Mouse (Mus musculus) bone marrow macrophage, adult 2 months (primary cell): ENCODE data around the gene Gm42906. TPM values are rescaled to one million over a fixed set of nuclear protein-coding genes. Genes with fewer than 3 reads are reported as not detected.

Source experiments
- H3K27ac ChIP-seq: 2 replicates; pipeline ENCODE4 v1.5.1; 2012; ENCODE audit warnings: low read depth, low read length; ENCODE audit not compliant: insufficient read depth
- H3K4me1 ChIP-seq: 2 replicates; pipeline ENCODE4 v1.6.1; 2012; ENCODE audit warnings: low read length; ENCODE audit not compliant: control insufficient read depth, insufficient read depth
- H3K4me3 ChIP-seq: 2 replicates; pipeline ENCODE4 v1.5.1; 2012; ENCODE audit warnings: mild to moderate bottlenecking, low read length, moderate library complexity; ENCODE audit not compliant: insufficient read depth
- CTCF ChIP-seq: IDR thresholded peaks from 2 replicates; pipeline ENCODE4 v1.5.1; 2012; ENCODE audit warnings: low read depth, mild to moderate bottlenecking, low read length, moderate library complexity
- POLR2A ChIP-seq: IDR thresholded peaks from 2 replicates; pipeline ENCODE4 v1.6.1; 2012; ENCODE audit warnings: mild to moderate bottlenecking, low read depth, low read length, borderline replicate concordance
- polyA plus RNA-seq: library from polyadenylated mRNA; stranded (reverse); fragments of >200 nt; gene quantifications from 2 replicates; pipeline ENCODE4 v1.2.4, GENCODE M21; 2012; ENCODE audit not compliant: missing spikeins, insufficient read depth, insufficient read length

Gm42906 gene
- polyA plus RNA-seq, 1 experiment: not detected

DNA sequence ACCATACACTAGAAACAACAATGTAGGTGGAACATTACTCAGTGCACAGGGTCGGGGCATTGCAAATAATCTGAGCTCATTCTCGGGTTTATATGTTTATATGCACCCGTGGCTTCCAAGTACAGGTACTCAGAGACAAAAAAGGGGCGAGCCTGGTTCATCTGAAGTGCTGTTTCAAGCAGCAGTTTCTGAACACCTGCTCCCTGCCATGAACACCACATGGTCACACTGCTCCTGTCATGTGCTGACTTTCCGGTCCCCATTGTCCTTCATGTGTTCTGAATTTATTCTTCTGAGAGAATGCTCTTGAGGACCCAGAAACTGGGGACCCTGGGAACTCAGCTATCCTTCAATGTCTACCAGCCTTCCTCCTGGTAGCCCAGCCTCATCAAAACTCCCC, 282.2 kb downstream of the Gm42906 start:
- peaks cover 5% of the 10 kb centered on the region; the same call in 1 of the 2 replicates for H3K4me1 ChIP-seq
- H3K27ac ChIP-seq: no peak overlapping the region
- TF ChIP-seq POLR2A: no peak
- TF ChIP-seq CTCF: no peak
- H3K4me3 ChIP-seq: no peak overlapping the region

DNA sequence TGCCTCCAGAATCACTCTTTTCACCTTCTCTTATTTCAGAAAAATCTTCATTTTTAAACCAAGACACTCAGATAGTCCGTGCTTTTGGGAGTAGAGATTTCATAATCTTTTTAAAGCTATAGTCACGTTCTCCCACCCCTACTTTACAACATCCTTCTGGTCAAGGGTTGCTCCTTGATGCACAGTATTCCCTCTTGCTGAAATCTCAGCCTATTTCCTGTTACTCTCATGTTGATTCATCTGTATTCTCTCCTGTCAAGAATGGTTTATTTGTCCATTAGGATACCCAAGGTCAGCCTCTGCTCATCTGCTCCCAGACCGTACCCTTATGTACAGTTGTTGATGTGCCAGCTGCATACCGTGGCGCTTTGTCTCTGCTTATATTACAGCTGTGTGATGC, 284.0 kb downstream of the Gm42906 start:
- Histone ChIP-seq H3K27ac (no peak overlapping the region), H3K4me3 (no peak overlapping the region)
- TF ChIP-seq CTCF (no peak), POLR2A (no peak)

DNA sequence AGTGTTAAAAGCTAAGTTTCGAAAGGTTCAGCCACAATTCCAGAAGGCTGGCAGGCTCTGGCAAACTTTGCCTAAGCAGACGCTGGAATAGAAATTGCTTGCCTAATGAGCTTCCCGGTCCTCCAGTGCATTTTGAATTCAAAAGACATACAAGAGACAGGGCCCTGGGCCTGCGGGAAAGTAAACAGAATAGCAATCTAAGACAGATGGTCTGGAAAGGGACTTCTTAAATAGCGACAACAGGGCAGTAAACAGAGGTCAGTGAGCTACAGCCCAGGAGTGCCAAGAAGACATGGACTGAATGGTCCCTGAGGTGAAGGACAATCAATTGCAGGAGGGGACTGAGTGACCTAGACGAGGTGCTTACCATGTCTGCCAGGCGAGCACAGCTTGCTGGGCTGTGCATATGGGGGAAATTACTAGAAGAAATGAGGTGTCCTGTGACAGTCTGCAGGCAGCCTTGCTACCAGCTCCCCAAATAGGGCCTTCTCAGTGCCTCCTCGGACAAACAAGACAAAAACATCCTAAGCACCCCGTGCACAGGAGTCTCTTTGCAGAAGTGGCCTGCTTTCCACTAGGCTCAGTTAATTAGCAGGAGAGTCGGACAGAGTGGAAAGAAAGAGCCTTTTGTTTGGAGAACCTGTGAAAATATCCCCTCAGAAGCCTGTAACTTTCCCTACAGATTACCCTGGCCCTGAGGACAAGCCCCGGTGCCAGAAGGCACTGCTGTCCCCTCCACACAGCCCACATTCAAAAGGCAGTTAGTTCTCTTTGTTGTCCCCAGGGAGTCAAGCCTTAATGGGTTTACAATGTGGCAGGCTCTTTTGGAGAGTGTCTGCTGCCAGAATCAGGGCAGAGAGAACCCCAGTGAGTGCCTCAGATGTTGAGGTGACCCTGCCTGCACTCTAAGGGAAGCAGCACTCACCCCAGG, 285.0 kb downstream of the Gm42906 start:
- H3K27ac ChIP-seq: no peak overlapping the region
- H3K4me3 ChIP-seq: no peak overlapping the region
- peaks cover 5% of the 10 kb centered on the region; the same call in 1 of the 2 replicates for H3K4me1 ChIP-seq
- no peak for TF ChIP-seq POLR2A
- no peak for TF ChIP-seq CTCF

More for the DNA sequence above, 284.0 kb downstream of the Gm42906 start:
- peaks cover 5% of the 10 kb centered on the region; the same call in 1 of the 2 replicates for H3K4me1 ChIP-seq

DNA sequence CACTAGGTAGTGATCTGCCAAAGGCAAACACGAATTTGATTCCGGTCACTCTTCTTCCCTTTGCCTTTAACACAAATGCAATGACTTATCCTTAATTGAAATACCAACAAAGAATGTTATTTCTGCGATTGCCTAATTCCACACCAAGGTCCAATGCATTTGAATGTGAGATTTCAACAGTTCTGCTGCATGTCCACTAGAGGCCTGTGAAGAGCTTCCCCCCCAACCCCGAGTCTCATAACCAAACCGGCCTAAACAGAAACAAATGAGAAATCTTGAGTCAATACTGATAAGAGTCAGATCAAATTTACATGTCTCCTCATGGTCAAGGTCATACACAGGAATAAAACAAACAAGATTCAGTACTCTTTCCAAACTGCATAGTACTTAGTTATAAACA, 285.7 kb downstream of the Gm42906 start:
- TF ChIP-seq CTCF (peak; percentile 18; the same call in 1 of the 2 replicates), POLR2A (no peak)
- H3K4me3 ChIP-seq: no peak overlapping the region
- H3K4me1 ChIP-seq: peaks cover 5% of the 10 kb centered on the region; the same call in 1 of the 2 replicates
- no peak overlapping the region for H3K27ac ChIP-seq

DNA sequence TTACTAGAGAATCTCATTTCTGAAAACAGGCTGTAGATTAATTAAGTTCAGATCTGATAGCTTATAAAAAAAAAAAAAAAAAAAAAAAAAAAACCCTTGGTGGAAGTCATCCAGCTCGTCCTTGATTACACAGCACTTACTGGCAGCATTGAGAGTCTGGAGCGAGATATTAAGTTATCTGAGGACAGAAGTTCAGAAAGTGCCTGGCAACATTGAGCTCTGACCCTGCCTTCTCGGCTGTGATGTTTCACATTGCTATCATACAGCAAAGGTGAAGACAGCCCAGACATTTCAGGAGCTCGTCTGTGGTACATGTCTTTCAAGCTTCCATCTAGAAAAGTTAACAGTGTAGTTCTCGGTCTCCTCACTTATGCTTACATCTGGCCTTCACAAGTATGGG, 290.1 kb downstream of the Gm42906 start:
- no peak for TF ChIP-seq CTCF
- Histone ChIP-seq H3K4me1 (peaks cover 5% of the 10 kb centered on the region; the same call in 1 of the 2 replicates), H3K27ac (no peak overlapping the region), H3K4me3 (no peak overlapping the region)

DNA sequence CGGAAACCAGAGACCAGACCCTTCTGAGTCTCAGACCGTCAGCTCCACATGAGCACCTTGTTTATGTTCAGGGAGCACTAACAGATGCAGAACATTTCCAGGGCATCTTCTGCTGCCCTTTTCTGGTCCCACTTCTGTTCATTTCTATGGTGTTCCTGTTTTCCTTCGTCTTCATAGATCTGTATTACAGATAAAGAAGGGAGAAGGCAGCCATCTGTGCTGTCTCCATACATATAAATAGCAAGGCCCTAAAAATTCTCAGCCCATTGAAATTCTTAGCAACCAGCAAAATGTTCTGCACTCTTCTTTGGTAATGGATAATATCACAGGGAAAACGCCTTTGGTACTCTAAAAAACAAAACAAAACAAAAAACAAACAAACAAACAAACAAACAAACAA, 290.7 kb downstream of the Gm42906 start:
- no peak overlapping the region for H3K4me3 ChIP-seq
- H3K4me1 ChIP-seq: peaks cover 3% of the 10 kb centered on the region; the same call in 1 of the 2 replicates
- TF ChIP-seq POLR2A (no peak), CTCF (no peak)

DNA sequence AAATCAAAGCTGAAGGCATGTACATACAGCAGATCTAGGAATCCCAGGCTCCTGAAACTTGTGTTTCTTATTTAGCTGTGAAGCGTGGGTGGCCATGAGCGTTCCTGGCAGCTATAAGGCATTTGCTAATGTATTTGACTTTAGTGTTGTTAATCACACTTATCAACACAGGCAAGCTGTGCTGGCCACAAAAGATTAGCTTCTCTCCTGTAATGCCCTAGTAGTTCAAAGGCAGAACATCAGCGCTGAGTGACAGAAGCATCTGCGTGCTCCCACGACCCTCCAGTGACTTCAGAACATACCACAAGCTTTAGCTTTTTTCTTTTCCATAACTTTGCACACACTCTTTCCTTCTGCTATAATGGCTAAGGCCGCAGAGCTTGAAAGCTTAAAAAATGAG, 292.0 kb downstream of the Gm42906 start:
- H3K4me1 ChIP-seq: no peaks in the 10 kb centered on the region
- H3K4me3 ChIP-seq: no peak overlapping the region
- H3K27ac ChIP-seq: no peak overlapping the region
- TF ChIP-seq CTCF (no peak), POLR2A (no peak)

More for the DNA sequence above, 290.7 kb downstream of the Gm42906 start:
- no peak overlapping the region for H3K27ac ChIP-seq

DNA sequence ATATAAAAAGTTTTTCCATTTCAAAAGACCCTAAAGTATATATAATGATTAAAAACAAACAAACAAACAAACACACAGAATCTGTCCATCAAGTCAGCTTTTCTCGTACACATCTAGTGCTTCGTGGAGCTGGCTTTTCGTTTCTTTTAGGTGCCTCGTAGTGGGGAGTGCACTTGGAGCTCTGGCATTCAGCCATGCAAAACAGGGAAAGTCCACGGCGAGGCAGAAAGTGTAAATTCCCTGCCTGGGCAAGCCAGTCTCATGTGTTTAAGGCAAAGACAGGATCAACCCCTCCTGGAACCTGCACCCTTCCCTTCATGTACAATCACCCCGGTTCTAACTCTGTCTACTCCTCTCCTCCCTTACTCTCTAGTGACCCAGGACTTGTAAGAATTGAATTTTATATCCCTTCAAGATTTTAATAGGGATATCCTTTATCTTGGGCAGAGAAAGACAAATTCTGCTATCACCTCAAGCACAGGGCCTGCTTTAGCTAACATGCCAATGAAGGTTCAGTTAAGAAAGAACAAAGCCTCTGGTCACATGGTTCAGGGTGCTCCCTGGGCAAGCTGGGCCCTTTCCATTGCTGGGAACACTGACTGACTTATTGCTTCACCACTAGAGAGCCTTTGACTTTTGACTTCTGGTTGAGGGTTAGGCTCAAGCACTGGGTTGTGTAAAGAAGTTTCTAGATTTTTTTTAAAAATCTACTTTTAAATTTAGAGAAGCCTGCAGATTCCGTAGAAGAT, 292.7 kb downstream of the Gm42906 start:
- no peak for TF ChIP-seq POLR2A
- TF ChIP-seq CTCF: no peak
- Histone ChIP-seq H3K4me3 (no peak overlapping the region), H3K27ac (no peak overlapping the region), H3K4me1 (no peaks in the 10 kb centered on the region)

DNA sequence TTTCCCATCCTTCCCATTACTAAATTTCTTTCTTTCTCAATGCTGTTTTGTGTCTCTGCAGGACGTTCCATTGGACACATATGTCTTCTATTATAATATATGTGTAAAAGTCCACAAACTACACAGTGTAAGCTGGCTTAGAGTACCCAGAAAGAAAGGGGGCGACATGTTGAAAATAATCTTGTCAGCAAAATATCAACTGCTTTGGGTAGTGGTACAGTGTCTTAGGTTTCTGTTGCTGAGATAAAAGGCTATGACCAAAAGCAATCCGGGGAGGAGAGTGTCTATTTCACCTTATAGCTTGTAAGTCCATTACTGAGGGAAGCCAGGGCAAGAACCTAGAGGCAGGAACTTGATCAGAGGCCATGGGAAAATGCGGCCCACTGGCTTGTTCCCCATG, 293.8 kb downstream of the Gm42906 start:
- H3K4me1 ChIP-seq: peaks cover 4% of the 10 kb centered on the region; the same call in 1 of the 2 replicates
- H3K4me3 ChIP-seq: no peak overlapping the region
- no peak overlapping the region for H3K27ac ChIP-seq
- TF ChIP-seq CTCF (no peak), POLR2A (no peak)

DNA sequence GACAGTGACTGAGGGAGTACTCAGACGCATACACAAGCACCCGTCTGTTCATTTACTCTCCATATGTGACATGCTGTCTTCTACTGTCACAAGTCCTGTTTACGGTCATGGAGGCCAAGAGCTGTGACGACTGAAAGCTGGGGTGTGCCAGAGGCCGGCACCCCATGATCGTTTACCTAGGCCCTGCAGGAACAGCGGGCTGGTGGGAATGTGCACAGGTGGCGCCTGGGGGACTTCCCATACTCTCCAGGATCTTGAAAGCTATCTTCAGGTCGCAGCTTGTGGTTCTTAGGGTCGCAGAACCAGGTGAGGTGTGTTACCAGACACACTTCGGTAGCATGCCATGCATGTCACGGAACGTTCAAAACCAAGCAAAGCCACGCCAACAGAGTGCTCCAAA, 294.2 kb downstream of the Gm42906 start:
- no peak for TF ChIP-seq CTCF
- TF ChIP-seq POLR2A: no peak
- H3K4me1 ChIP-seq: peaks cover 4% of the 10 kb centered on the region; the same call in 1 of the 2 replicates
- no peak overlapping the region for H3K4me3 ChIP-seq
- H3K27ac ChIP-seq: no peak overlapping the region
